ENCODE assay signal across 12 mouse cellular contexts in the genomic region with DNA sequence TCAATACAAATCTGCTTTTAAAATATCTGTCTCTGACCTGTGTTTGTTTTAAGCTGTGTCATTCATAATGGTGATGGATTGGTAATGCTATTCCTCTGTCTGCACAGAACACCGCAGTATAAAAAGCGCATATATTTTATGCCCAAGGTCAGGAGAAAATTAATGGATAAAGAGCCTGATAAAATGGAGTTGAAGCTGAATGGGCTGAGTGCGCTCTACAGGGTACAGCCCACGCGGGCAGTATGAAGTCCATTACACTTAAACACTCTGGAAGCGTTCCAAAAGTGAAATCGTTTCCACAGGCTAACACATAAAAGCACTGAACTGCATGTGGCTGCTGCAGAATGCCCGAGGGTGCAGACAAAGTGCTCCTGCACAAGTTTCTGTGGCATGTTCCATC.
A peak's percentile ranks its signal among the peaks of the same experiment; 100 is the strongest.
DNase-seq lines count a peak whose midpoint lies in the region; ATAC-seq and TF ChIP-seq lines count a peak whose summit lies in the region.
"Had no signal": no experiment of that assay in that cellular context is flagged by ENCODE, and none has a peak within 500 bp of the region (broad histone marks: within the 10 kb centered on the region; RNA-seq: fewer than 3 reads in every experiment).

No protein-coding gene starts in this region.

- no peak for TF ChIP-seq POLR2A in limb, embryonic 14.5 days (IDR thresholded peaks at IDR 0.05; ENCODE audit: borderline replicate concordance, extremely low read depth, insufficient read depth, insufficient read length)

- no peaks in the 10 kb centered on the region for H3K36me3 ChIP-seq in forebrain, embryonic 15.5 days
- no peaks in the 10 kb centered on the region for H3K36me3 ChIP-seq in forebrain, postnatal 0 days (ENCODE audit: insufficient read depth)
- no peaks in the 10 kb centered on the region for H3K36me3 ChIP-seq in embryonic facial prominence, embryonic 14.5 days (ENCODE audit: control insufficient read depth, insufficient read depth, low read length)
- H3K36me3 ChIP-seq in hindbrain, embryonic 15.5 days: no peaks in the 10 kb centered on the region
- H3K36me3 ChIP-seq in limb, embryonic 14.5 days (ENCODE audit: control insufficient read depth, insufficient read depth, low read length): no peaks in the 10 kb centered on the region
- H3K36me3 ChIP-seq: heart, embryonic 12.5 days; limb, embryonic 15.5 days had no signal

- H3K4me1 ChIP-seq in forebrain, embryonic 15.5 days: peaks cover 4% of the 10 kb centered on the region
- no peaks in the 10 kb centered on the region for H3K4me1 ChIP-seq in forebrain, postnatal 0 days (ENCODE audit: insufficient read depth)
- H3K4me1 ChIP-seq in embryonic facial prominence, embryonic 14.5 days (ENCODE audit: control insufficient read depth, insufficient read depth, low read length): peaks cover 7% of the 10 kb centered on the region; the same call in 1 of the 2 replicates
- peaks cover 6% of the 10 kb centered on the region; the same call in 1 of the 2 replicates for H3K4me1 ChIP-seq in hindbrain, embryonic 15.5 days (replicated peaks)
- peaks cover 7% of the 10 kb centered on the region; the same call in 1 of the 2 replicates for H3K4me1 ChIP-seq in limb, embryonic 14.5 days (ENCODE audit: control insufficient read depth, insufficient read depth, low read length)
- H3K4me1 ChIP-seq: heart, embryonic 12.5 days had no signal

- H3K9ac ChIP-seq in forebrain, embryonic 15.5 days (replicated peaks): no peak overlapping the region
- H3K9ac ChIP-seq in forebrain, postnatal 0 days: no peak overlapping the region
- no peak overlapping the region for H3K9ac ChIP-seq in embryonic facial prominence, embryonic 14.5 days (ENCODE audit: low read depth, low read length)
- H3K9ac ChIP-seq in hindbrain, embryonic 15.5 days: no peak overlapping the region
- H3K9ac ChIP-seq in limb, embryonic 14.5 days (ENCODE audit: low read depth, low read length, severe bottlenecking): no peak overlapping the region
- H3K9ac ChIP-seq: heart, embryonic 12.5 days; limb, embryonic 15.5 days had no signal

- no peak for TF ChIP-seq CTCF in forebrain, postnatal 0 days (IDR thresholded peaks at IDR 0.05; ENCODE audit: low read depth)

- ATAC-seq in forebrain, embryonic 15.5 days (replicated peaks): 0 out of 2 replicates have a peak, but pooled peaks have one; percentile 32
- ATAC-seq in forebrain, postnatal 0 days: no peak
- peak; percentile 22; the same call in 1 of the 2 replicates for ATAC-seq in embryonic facial prominence, embryonic 14.5 days (ENCODE audit: low read depth)
- peak; percentile 56; the same call in 1 of the 2 replicates for ATAC-seq in hindbrain, embryonic 15.5 days (ENCODE audit: low FRiP score, low read depth)
- ATAC-seq in limb, embryonic 14.5 days (ENCODE audit: low FRiP score, low read depth): 0 out of 2 replicates have a peak, but pooled peaks have one; percentile 26
- ATAC-seq: intestine, postnatal 0 days had no signal

- no peak overlapping the region for H3K4me2 ChIP-seq in forebrain, embryonic 15.5 days (replicated peaks)
- no peak overlapping the region for H3K4me2 ChIP-seq in forebrain, postnatal 0 days (ENCODE audit: low read depth)
- no peak overlapping the region for H3K4me2 ChIP-seq in embryonic facial prominence, embryonic 14.5 days (ENCODE audit: low read depth, low read length)
- H3K4me2 ChIP-seq in hindbrain, embryonic 15.5 days: no peak overlapping the region
- no peak overlapping the region for H3K4me2 ChIP-seq in limb, embryonic 14.5 days (replicated peaks; ENCODE audit: low read depth, low read length, severe bottlenecking)
- H3K4me2 ChIP-seq: heart, embryonic 12.5 days; limb, embryonic 15.5 days had no signal

- intact Hi-C loops in gastrocnemius, postnatal 36 days (cut with DNase I): no loop called here
- intact Hi-C loops in left cerebral cortex, postnatal 36 days (cut with DNase I): no loop called here

- no peak for DNase-seq in forebrain, postnatal 0 days
- peak; percentile 41 for DNase-seq in embryonic facial prominence, embryonic 14.5 days (ENCODE audit: low spot score)
- peak; percentile 76 for DNase-seq in limb, embryonic 14.5 days (ENCODE audit: low spot score)
- DNase-seq in gastrocnemius, postnatal 36 days: no peak
- no peak for DNase-seq in left cerebral cortex, postnatal 36 days (ENCODE audit: low spot score in 2 of 2)
- DNase-seq in spleen, adult 12 weeks (ENCODE audit: low spot score): no peak

- no peaks in the 10 kb centered on the region for H3K9me3 ChIP-seq in forebrain, embryonic 15.5 days
- H3K9me3 ChIP-seq in forebrain, postnatal 0 days (ENCODE audit: low read length): no peaks in the 10 kb centered on the region
- H3K9me3 ChIP-seq in embryonic facial prominence, embryonic 14.5 days (ENCODE audit: control insufficient read depth, low read length): no peaks in the 10 kb centered on the region
- no peaks in the 10 kb centered on the region for H3K9me3 ChIP-seq in hindbrain, embryonic 15.5 days
- no peaks in the 10 kb centered on the region for H3K9me3 ChIP-seq in limb, embryonic 14.5 days (ENCODE audit: control insufficient read depth, low read length)
- H3K9me3 ChIP-seq: heart, embryonic 12.5 days; limb, embryonic 15.5 days had no signal

- no peaks in the 10 kb centered on the region for H3K27me3 ChIP-seq in forebrain, embryonic 15.5 days
- H3K27me3 ChIP-seq in forebrain, postnatal 0 days (ENCODE audit: insufficient read depth, low read length): no peaks in the 10 kb centered on the region
- no peaks in the 10 kb centered on the region for H3K27me3 ChIP-seq in embryonic facial prominence, embryonic 14.5 days (replicated peaks; ENCODE audit: control insufficient read depth, insufficient read depth, low read length)
- H3K27me3 ChIP-seq in hindbrain, embryonic 15.5 days: no peaks in the 10 kb centered on the region
- H3K27me3 ChIP-seq in limb, embryonic 14.5 days (ENCODE audit: control insufficient read depth, insufficient read depth, low read length): no peaks in the 10 kb centered on the region
- H3K27me3 ChIP-seq: CH12.LX; heart, embryonic 12.5 days; limb, embryonic 15.5 days had no signal

- H3K4me3 ChIP-seq in forebrain, embryonic 15.5 days: no peak overlapping the region
- no peak overlapping the region for H3K4me3 ChIP-seq in forebrain, postnatal 0 days (ENCODE audit: low read depth, low read length)
- H3K4me3 ChIP-seq in embryonic facial prominence, embryonic 14.5 days (ENCODE audit: low read depth, low read length): no peak overlapping the region
- no peak overlapping the region for H3K4me3 ChIP-seq in hindbrain, embryonic 15.5 days
- no peak overlapping the region for H3K4me3 ChIP-seq in limb, embryonic 14.5 days (replicated peaks; ENCODE audit: low read length)
- H3K4me3 ChIP-seq: heart, embryonic 12.5 days; limb, embryonic 15.5 days had no signal

- WGBS in forebrain, embryonic 15.5 days: 42% methylated on average over 8 of the region's 8 CpGs
- WGBS in forebrain, postnatal 0 days: 34% methylated on average over 8 of the region's 8 CpGs
- 57% methylated on average over 8 of the region's 8 CpGs for WGBS in embryonic facial prominence, embryonic 14.5 days
- 27% methylated on average over 8 of the region's 8 CpGs for WGBS in hindbrain, embryonic 15.5 days
- 19% methylated on average over 8 of the region's 8 CpGs for WGBS in limb, embryonic 14.5 days

- no peak overlapping the region for H3K27ac ChIP-seq in forebrain, embryonic 15.5 days (replicated peaks)
- H3K27ac ChIP-seq in forebrain, postnatal 0 days (ENCODE audit: low read depth, low read length): no peak overlapping the region
- H3K27ac ChIP-seq in embryonic facial prominence, embryonic 14.5 days (replicated peaks; ENCODE audit: low read depth, low read length): no peak overlapping the region
- H3K27ac ChIP-seq in hindbrain, embryonic 15.5 days (replicated peaks): no peak overlapping the region
- no peak overlapping the region for H3K27ac ChIP-seq in limb, embryonic 14.5 days (replicated peaks; ENCODE audit: low read depth, low read length)
- H3K27ac ChIP-seq: limb, embryonic 15.5 days had no signal

Comparison
In these comparisons a context has a peak if more than half of its experiments do, and no peak if none do; other contexts are left out.
1. DNase-seq: peak in embryonic facial prominence, embryonic 14.5 days (single experiment) and limb, embryonic 14.5 days (single experiment); none in forebrain, postnatal 0 days (single experiment), gastrocnemius, postnatal 36 days (0 of 2), left cerebral cortex, postnatal 36 days (0 of 2) and spleen, adult 12 weeks (single experiment).